Mouse (Mus musculus) lung, embryonic 14.5 days (tissue): ENCODE measurements at regions not wholly inside any gene's neighbourhood (a gene's known extent, or its start where the extent isn't known, plus 50 kb on each side); places are given as distances from the start of the nearest gene placed in this dataset.
A peak's percentile ranks its signal among the peaks of the same experiment; 100 is the strongest.
"Not testable (repeated sequence)": the region's sequence is repeated elsewhere in the genome, so short reads cannot be mapped to it uniquely, and the experiment has no call there.

ENCODE experiments used
- ATAC-seq: fragments of 200-750 bp; cut with Nextera tagmentation; 2 replicates; pipeline ENCODE4 v1.8.0; 2017; ENCODE audit warnings: mild to moderate bottlenecking, moderate TSS enrichment, moderate library complexity; ENCODE audit not compliant: insufficient read depth
- DNase-seq: peaks from one replicate; pipeline ENCODE4 v3.0.0-alpha.2; 2015
- H3K27ac ChIP-seq: fragments of 300-500 bp; sonication (generic); 2 replicates; pipeline ENCODE4 v1.5.1; 2014; ENCODE audit warnings: low read depth, mild to moderate bottlenecking, moderate library complexity
- H3K27me3 ChIP-seq: fragments of 300-500 bp; sonication (generic); 2 replicates; pipeline ENCODE4 v1.6.1; 2014; ENCODE audit warnings: low read length, control low read depth; ENCODE audit not compliant: insufficient read depth
- H3K36me3 ChIP-seq: fragments of 300-500 bp; sonication (generic); 2 replicates; pipeline ENCODE4 v1.6.1; 2014; ENCODE audit warnings: control low read depth; ENCODE audit not compliant: insufficient read depth
- H3K4me1 ChIP-seq: fragments of 300-500 bp; sonication (generic); 2 replicates; pipeline ENCODE4 v1.6.1; 2014; ENCODE audit warnings: antibody characterized with exemption, control low read depth; ENCODE audit not compliant: insufficient read depth
- H3K4me2 ChIP-seq: fragments of 300-500 bp; sonication (generic); 2 replicates; pipeline ENCODE4 v1.6.1; 2014; ENCODE audit warnings: mild to moderate bottlenecking
- H3K4me3 ChIP-seq: fragments of 300-500 bp; sonication (generic); 2 replicates; pipeline ENCODE4 v1.5.1; 2014; ENCODE audit warnings: low read depth, low read length
- H3K9ac ChIP-seq: fragments of 300-500 bp; sonication (generic); 2 replicates; pipeline ENCODE4 v1.6.1; 2014
- H3K9me3 ChIP-seq: fragments of 300-500 bp; sonication (generic); 2 replicates; pipeline ENCODE4 v1.6.1; 2016; ENCODE audit warnings: low read depth, low read length, control low read depth
- CTCF ChIP-seq: IDR thresholded peaks from 2 replicates; pipeline ENCODE4 v1.5.1; 2016; ENCODE audit warnings: antibody characterized with exemption, low read depth
- WGBS: fragments of 180-500 bp; shearing (Covaris S2); extraction: QIAGEN DNeasy Blood & Tissue Kit; methylation state at CpG from one replicate; pipeline ENCODE4 v1.1.7; 2014; 5-methylcytosine and 5-hydroxymethylcytosine counted together

DNA sequence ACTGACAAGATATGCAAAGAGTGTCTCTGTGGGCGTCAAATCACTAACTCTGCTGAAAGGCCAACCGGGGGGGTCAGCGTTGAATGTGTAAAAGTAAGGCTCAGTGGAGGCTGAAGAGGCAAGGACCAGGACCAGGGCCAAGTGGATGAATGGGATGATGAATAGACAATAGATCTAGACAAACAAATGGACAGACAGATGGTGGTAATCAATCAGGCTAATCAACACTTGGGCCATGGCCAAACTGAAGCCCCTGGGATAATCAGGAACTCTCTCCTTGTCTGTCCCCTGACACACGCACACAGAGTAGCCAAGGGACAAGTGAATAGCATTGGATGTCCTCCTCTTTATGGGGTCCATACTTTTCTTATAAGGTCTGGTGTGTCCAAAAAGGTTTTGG, 154.9 kb downstream of the Snx18 start:
- Histone ChIP-seq H3K9me3 (no peaks in the 10 kb centered on the region), H3K27ac (no peak overlapping the region), H3K27me3 (no peaks in the 10 kb centered on the region), H3K4me2 (no peak overlapping the region), H3K9ac (no peak overlapping the region), H3K36me3 (no peaks in the 10 kb centered on the region), H3K4me3 (no peak overlapping the region), H3K4me1 (no peaks in the 10 kb centered on the region)
- DNase-seq: no peak
- WGBS: 54% methylated on average over 4 of the region's 4 CpGs
- TF ChIP-seq CTCF: no peak
- ATAC-seq: no peak

DNA sequence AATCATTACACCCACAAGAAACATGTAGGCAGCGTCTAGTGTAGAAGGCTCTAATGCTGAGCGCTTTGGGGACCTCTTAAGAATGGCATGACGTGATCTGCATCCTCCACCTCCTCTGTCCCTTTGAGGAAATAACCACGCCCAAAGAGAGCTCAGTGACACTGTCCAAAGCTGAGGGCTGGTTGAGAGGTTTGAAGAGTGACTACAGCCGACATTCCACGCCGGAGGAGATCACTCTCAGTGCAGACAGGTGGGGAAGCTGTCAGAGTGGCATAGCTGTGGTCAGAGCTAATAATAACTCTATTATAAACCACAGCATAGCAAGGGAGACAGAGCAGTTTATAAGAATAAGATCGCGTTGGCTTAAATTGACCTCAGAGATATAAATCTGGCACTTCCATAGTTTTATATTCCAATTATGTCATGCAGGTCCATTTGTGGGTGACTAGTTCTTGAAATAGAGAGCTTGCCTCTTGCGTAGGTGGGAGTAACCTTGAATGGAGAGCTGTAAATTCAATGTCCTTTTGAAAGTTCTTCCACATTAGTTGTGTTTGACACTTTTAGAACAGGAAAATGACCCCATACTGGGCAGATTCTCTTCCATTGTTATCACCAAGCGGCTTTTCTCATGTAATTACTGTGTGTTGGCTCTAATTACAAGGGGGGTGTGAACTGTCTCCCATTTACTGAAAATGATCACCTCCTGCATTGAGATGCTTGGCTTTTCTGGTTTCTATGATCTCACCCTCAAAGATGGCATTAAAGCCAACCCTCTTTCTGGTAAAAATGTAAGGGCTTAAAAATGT, 161.7 kb downstream of the BC067074 start:
- 52% methylated on average over 11 of the region's 11 CpGs for WGBS
- ATAC-seq: peak; percentile 63
- H3K4me3 ChIP-seq: no peak overlapping the region
- no peaks in the 10 kb centered on the region for H3K9me3 ChIP-seq
- no peaks in the 10 kb centered on the region for H3K4me1 ChIP-seq
- H3K9ac ChIP-seq: no peak overlapping the region
- H3K4me2 ChIP-seq: no peak overlapping the region
- H3K27ac ChIP-seq: no peak overlapping the region
- TF ChIP-seq CTCF: no peak
- no peaks in the 10 kb centered on the region for H3K27me3 ChIP-seq
- peak; percentile 36 for DNase-seq
- H3K36me3 ChIP-seq: no peaks in the 10 kb centered on the region

DNA sequence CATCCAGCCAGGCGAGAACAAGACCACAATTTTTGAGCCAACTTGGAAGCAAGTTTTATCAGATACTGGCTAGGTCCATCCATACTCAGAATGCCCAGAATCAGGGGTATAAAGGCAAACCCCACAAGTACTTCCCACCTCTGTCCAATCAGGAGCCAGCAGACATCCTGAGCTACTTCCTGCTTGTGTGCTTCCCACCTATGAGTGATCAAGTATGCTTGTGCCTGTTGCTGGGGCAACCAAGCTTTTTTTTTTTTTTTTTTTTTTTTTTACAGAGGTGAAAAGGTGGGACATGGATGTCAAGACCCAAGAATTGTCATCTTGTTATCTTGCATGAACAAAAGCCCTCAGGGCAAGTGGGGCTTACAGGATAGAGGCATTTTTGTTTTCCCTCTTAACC, 155.4 kb downstream of the BC067074 start:
- DNase-seq: no peak
- WGBS: 93% methylated on average over 1 of the region's 1 CpGs

DNA sequence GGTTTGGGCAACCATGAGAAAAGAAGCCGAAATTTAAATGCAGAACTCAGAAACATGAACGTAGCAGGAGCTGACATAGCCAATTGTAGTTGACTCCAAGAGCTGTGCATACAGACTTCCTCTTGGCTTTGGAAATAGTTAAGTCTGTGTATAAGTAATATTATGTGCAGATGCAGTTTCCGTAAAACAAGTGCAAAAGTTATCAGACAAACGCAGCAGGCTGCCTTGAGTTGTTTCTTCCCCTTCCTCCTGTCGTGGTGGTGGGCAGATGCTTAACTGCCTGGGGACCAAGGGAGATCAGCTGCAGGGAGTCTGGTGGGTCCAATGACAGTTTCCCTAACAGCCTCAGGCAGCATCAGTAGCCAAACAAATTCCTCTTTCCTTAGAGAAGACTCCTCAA, 153.3 kb downstream of the BC067074 start:
- Histone ChIP-seq H3K36me3 (no peaks in the 10 kb centered on the region), H3K27me3 (no peaks in the 10 kb centered on the region), H3K9me3 (no peaks in the 10 kb centered on the region), H3K4me2 (no peak overlapping the region), H3K9ac (no peak overlapping the region), H3K4me1 (no peaks in the 10 kb centered on the region), H3K27ac (no peak overlapping the region), H3K4me3 (no peak overlapping the region)
- 75% methylated on average over 5 of the region's 5 CpGs for WGBS
- no peak for DNase-seq
- TF ChIP-seq CTCF: no peak
- no peak for ATAC-seq

More for the DNA sequence above, 155.4 kb downstream of the BC067074 start:
- Histone ChIP-seq H3K4me1 (no peaks in the 10 kb centered on the region), H3K4me3 (no peak overlapping the region), H3K27me3 (no peaks in the 10 kb centered on the region), H3K9me3 (no peaks in the 10 kb centered on the region), H3K27ac (no peak overlapping the region), H3K9ac (no peak overlapping the region), H3K36me3 (no peaks in the 10 kb centered on the region), H3K4me2 (no peak overlapping the region)
- ATAC-seq: no peak
- TF ChIP-seq CTCF: no peak

DNA sequence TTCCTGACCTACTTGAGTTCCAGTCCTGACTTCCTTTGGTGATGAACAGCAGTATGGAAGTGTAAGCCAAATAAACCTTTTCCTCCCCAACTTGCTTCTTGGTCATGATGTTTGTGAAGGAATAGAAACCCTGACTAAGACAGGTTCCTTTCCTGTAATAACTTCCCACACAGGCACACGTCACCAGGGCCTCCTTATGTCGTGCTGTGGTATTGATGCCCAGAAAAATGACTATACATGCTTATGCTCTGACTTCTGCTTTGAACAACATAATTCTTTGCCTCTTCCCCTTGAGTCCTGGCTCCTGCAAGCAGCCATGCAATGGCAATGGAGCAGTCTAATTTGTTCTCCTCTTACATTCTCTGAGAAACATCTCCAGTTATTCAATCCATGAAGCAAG, 151.5 kb downstream of the BC067074 start:
- not testable (repeated sequence) for DNase-seq, H3K27ac ChIP-seq, H3K4me2 ChIP-seq, H3K9ac ChIP-seq, ATAC-seq, H3K36me3 ChIP-seq, H3K4me1 ChIP-seq, H3K27me3 ChIP-seq, H3K9me3 ChIP-seq, H3K4me3 ChIP-seq
- 84% methylated on average over 2 of the region's 2 CpGs for WGBS

DNA sequence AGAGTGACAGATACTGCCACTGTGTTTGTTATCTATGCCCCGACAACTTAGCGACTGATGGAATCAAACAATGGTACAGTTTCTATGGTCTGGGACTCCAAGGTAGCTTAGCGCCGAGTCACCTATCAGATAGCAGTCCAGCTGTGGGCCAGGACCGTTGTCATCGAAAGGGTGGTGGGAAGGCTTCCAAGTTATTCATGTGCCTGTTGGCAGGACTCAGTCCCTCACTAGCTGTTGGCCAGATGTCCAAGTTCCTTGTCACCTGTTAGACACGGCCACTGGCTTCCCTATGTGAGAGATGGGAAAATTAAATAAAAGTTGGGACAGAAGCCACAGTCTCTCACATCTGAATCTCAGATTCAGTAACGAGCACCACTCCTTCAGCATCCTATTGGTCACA, 150.1 kb downstream of the BC067074 start:
- H3K4me3 ChIP-seq: no peak overlapping the region
- WGBS: 73% methylated on average over 8 of the region's 8 CpGs
- DNase-seq (no peak), ATAC-seq (no peak)
- H3K4me2 ChIP-seq: no peak overlapping the region
- no peaks in the 10 kb centered on the region for H3K4me1 ChIP-seq
- no peaks in the 10 kb centered on the region for H3K9me3 ChIP-seq
- H3K36me3 ChIP-seq: no peaks in the 10 kb centered on the region
- no peak for TF ChIP-seq CTCF
- no peaks in the 10 kb centered on the region for H3K27me3 ChIP-seq
- no peak overlapping the region for H3K9ac ChIP-seq
- H3K27ac ChIP-seq: no peak overlapping the region

DNA sequence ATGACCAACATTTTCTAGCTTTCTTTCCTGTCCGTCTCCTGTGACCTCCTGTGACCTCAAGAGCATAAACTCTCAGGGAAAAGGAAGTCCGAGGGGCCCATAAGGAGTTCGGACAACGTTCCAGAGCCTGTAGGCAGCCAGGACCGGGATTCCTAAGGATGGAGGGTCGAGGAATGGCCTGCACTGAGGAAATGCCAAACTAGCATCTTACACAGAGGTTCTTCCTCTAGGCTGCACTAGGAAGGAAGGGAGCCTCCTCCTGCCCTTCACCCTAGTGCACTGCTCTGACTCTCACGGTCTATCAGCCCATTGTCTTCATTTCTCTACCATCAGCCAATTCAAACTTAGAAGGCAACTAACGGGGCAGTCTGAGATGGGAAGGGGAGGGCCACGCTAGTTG, 149.2 kb downstream of the BC067074 start:
- Histone ChIP-seq H3K4me1 (no peaks in the 10 kb centered on the region), H3K4me2 (no peak overlapping the region), H3K27ac (no peak overlapping the region), H3K4me3 (no peak overlapping the region), H3K9ac (no peak overlapping the region), H3K9me3 (no peaks in the 10 kb centered on the region), H3K36me3 (no peaks in the 10 kb centered on the region), H3K27me3 (no peaks in the 10 kb centered on the region)
- no peak for TF ChIP-seq CTCF
- ATAC-seq (peak; percentile 60; the same call in 1 of the 2 replicates), DNase-seq (peak; percentile 10)
- WGBS: 56% methylated on average over 9 of the region's 9 CpGs
